Mouse (Mus musculus): Measurements from ENCODE around the gene Faap100.
"Not testable (repeated sequence)": the region's sequence is repeated elsewhere in the genome, so short reads cannot be mapped to it uniquely, and the experiment has no call there.

The Faap100 gene

DNA sequence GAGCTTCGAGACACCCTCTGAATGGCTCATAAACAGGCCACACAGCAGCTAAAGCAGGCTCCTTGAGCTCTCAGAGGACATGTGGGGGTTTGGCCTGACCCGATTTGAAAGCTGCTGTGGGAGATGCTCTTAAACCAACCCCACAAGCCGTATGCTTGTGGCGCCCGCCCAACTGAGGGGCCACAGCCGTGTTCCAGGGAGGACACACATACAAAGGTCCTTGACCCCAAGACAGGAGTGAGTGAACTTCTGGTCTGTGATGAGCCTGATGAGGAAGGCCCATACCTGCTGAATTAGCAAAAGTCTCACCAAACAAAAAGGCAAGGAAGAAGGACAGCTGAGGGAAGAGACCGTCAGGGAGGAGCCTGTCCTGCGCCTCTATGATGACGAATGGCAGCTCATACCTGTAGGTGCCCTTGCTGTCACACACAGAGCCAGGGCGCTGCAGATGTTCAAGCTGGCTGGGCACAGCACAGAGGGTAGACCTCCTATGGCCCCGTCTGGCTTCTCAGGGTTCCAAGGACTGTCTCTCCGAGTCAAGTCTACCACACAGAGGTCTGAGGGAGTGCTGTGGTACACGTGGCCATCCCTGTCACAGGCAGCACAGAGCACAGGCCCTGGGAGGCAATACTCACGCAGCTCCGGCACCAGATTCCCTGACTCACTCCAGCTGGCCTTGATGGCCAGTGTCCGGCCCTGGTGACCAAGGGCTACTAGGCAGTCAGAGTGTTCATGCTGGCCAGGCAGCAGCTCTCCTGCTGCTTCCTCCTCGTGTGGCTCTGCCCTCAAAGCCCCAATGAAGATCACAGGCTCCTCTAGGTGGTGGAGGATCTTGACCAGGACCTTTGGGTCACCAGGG lies 2.0 kb downstream of the Faap100 start:
- DNase-seq (ENCODE audit: low spot score in 2 of 2), result no peak

- DNase-seq (ENCODE audit: low spot score in 2 of 2), result no peak
Measured at GRCm38 (mm10) chr11:120375324-120375723, 3.2 kb downstream of the Faap100 start.

DNA sequence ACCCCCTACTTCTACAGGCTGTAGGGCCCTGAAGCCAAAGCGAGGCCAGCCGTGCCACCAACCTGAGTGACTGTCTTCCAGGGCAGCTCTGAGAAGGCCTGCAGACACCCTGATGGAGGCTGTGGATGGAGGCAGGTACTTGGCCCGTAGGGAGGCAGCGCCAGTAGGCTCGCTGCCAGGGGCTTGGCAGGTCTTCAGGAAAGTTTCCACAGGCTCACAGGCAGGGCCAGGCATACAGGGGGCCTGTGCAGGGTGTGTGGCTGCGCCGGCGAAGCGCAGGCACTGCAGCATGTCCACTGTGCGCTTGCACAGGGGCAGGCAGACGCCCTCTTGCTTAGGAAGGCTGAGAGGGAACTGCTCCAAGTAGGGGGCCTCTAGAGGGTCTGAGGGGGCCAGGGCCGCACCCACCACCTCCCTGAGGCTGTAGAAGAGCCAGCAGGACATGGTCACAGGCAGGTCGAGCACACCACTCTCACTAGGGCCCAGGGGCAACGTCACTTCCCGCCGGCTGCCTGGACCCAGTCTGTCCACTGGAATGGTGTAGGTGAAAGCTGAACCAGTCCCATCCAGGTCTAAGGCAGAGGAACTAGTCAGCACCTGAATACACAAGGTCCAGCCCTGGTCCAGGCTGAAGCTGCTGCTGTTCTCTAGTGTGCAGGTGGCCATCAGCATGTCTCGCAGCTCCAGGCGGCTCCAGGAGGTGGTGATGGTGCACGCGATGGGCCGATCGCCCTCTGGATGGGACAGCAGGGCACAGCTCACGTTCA lies 4.6 kb downstream of the Faap100 start:
- no peak for DNase-seq (ENCODE audit: low spot score in 2 of 2)

- no peak for DNase-seq (ENCODE audit: low spot score in 2 of 2)
Measured at GRCm38 (mm10) chr11:120373025-120373424, 5.5 kb downstream of the Faap100 start.

- peak; percentile 55 to 78 for DNase-seq (ENCODE audit: low spot score in 2 of 2)
Measured at GRCm38 (mm10) chr11:120369656-120370055, 8.9 kb downstream of the Faap100 start.

- no peak for DNase-seq (ENCODE audit: low spot score in 2 of 2)
Measured at GRCm38 (mm10) chr11:120366443-120367027, 12.0 kb downstream of the Faap100 start.

DNA sequence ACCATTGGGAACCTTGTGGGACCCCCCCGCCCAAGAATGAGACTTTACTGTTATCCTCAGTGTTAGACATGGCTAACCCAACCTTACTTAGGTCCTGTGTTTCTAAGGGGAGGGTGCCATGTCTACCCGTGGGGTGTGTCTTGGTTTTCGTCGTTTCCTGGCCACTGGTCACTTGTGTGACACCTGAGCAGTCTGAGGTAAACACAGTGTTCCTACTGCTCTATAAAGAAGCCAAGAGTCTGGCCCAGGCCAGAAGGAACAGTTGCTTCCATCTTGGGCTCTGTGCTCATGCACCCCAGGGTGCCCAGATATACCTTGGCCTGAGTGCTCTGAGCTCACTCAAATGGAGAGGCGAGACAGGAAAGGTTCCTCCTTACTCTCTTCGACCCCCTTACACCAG lies 15.7 kb downstream of the Faap100 start:
- no peak for DNase-seq (ENCODE audit: low spot score in 2 of 2)

DNA sequence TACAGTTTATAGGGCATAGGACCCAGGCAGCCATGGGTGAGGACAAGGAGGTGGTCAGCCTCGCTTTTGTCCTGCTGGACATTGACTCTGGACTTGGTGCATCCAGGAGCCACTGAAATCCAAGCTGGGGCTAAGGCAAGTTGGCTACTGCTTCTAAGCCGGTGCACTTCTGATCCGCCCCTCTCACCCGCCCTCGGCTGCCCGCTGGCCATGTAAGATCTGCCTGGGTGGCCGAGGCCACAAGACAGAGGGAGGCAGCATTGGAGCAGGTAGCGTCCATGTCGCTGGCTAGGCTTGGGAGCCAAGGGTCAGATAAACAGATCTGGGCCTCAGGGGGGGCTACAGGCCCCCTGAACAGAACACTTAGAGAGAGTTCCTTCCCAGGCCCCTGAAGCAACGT lies 17.3 kb downstream of the Faap100 start, which contains the start of gene Fscn2:
Gene Fscn2, plus strand, starts transcription at position 240 of the 400 bp plus-strand sequence.
- no peak for DNase-seq (ENCODE audit: low spot score in 2 of 2)

GRCm38 (mm10) chr11:120360755-120361154 lies 17.8 kb downstream of the Faap100 start:
- no peak for DNase-seq (ENCODE audit: low spot score in 2 of 2)

DNA sequence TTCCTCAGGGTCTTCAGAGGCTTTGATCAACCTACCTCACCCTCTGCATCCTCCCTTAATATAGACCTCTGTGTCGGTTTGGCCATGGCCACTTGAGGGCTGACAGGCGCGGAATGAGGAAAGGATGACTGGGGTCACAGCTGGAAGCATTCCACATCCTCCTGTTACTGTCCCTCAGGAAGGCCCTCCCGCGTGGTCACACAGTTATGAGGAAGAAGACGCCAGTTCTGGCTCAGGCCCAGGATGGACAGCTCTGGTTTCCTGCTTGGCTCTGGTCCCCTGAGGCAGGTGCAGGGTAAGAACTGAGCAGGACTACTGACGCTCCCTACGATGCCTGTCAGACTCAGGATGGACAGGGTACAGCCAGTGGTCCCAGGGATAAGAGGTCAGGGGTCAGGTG lies 18.5 kb downstream of the Faap100 start:
- no peak for DNase-seq (ENCODE audit: low spot score in 2 of 2)

GRCm38 (mm10) chr11:120359391-120359790 lies 19.2 kb downstream of the Faap100 start:
- no peak for DNase-seq (ENCODE audit: low spot score in 2 of 2)

GRCm38 (mm10) chr11:120357791-120358401 lies 20.7 kb downstream of the Faap100 start:
- DNase-seq (ENCODE audit: low spot score in 2 of 2), result no peak

DNA sequence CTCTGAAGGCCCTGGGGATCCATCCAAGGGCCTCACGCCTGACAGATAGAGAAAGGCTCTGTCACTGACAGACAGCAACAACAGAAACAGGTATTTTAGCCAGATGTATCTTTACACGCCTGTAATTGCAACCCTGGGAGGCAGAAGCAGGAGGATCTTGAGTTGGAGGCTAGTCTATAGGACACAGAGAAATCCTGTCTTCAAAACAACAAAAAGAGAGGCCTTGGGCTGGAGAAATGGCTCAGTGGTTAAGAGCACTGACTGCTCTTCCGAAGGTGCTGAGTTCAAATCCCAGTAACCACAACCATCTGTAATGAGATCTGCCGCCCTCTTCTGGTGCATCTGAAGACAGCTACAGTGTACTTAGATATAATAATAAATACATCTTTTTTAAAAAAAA lies 21.7 kb downstream of the Faap100 start:
- DNase-seq (ENCODE audit: low spot score in 2 of 2), result no peak

DNA sequence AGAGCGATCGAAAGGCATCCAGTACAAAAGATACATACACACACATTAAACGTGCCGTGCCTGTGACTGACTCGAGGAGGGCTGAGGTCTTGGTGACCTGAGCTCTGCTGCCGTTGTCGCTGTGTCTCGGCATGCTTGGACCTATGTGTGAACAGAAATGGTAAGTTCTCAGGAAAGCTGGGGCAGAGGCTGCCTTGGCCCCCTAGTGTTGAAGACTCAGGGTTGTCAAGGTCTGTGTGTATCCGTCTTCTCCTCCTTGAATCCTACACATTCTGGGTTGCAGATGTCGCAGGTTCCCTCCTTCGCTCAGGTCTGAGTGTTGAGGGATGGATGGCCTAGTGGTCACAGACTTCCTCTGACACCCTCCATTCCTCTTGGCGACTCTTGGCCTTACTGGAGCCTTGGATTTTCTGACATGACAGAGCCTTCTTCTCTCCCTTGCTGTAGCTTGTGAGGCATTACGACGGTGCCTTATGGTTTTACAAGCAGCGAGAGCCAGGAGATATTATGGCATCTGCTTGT lies 22.2 kb downstream of the Faap100 start:
- DNase-seq (ENCODE audit: low spot score in 2 of 2), result no peak

DNA sequence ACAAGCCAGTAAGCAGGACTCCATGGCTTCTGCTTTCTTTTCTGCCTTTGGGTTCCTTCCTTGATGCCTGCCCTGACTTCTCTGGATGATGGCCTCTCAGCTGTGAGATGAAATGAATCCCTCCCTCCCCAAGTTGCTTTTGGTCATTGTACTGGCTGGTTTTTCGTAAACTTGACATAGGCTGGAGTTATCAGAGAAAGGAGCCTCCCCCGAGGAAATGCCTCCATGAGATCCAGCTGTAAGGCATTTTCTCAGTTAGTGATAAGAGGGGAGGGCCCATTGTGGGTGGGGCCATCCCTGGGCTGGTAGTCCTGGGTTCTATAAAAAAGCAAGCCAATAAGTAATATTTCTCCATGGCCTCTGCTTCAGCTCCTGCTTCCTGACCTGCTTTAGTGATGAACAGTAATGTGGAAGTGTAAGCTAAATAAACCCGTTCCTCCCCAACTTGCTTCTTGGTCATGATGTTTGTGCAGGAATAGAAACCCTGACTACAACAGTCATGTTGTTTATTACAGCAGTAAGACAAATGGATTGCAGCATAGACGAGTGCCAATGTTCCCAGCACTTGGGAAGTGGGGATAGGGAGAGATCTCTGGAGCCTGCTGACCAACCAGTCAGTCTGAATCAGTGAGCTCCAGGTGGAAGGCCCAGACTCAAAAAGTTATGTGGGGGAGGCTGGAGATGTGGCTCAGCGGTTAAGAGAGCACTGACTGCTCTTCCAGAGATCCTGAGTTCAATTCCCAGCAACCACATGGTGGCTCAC lies 23.1 kb downstream of the Faap100 start:
- no peak for DNase-seq (ENCODE audit: low spot score in 2 of 2)

- no peak for DNase-seq (ENCODE audit: low spot score in 2 of 2)
Measured at GRCm38 (mm10) chr11:120354304-120355276, 24.0 kb downstream of the Faap100 start.

DNA sequence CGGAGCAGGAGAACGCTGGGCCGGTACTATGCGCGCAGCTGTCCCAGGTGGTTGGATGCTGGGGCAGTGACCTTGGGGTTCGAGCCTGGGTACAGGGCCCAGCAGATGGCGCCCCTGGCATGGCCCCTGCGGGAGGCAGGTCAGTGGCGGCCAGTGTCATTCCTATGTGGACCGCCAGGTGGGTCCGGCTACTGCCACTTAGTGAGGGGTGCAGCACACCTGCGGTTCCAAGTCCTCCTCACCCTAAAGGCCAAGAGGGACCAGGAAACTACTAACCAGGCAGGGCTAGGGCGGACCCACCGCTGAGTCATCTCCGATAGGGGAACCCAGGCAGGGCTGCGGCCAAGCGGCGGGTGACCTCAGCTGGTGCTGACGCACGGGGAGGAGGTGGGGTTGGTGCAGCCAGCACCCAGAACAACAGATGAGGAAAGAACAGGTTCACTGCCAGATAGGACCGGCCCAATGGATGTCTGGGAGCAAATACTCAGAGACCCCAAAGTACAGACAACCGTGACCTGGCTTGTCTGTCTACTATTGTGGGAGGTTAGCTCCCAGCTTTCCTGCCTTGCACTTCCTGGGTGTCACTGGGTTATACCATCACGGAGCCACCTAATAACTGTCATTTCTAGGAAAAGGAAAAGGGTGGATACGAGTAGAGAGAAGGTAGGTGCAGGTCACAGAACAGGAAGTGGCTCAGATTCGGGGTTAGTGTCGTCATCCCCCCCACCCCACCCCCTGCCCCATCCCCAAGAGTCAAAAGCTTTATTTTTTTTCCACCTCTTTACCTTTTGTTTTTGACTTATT lies 24.9 kb downstream of the Faap100 start:
- peak; percentile 60 to 75 for DNase-seq (ENCODE audit: low spot score in 2 of 2)

GRCm38 (mm10) chr11:120352571-120353290 lies 25.8 kb downstream of the Faap100 start:
- no peak for DNase-seq (ENCODE audit: low spot score in 2 of 2)

- not testable (repeated sequence) for DNase-seq (ENCODE audit: low spot score in 2 of 2)
Measured at GRCm38 (mm10) chr11:120352093-120352350, 26.5 kb downstream of the Faap100 start.
